Mouse (Mus musculus): ENCODE data around the gene Phrf1. TPM values are rescaled to one million over a fixed set of nuclear protein-coding genes. Genes with fewer than 3 reads are reported as not detected.

Phrf1 gene
- total and polyA plus RNA-seq, 3 experiments, result 10.2 to 32.1 (median 26.8) TPM

- WGBS, result 88% methylated on average over 18 of the region's 18 CpGs
- H3K4me1 ChIP-seq (ENCODE audit: control insufficient read depth, insufficient read depth, low read length), result no peaks in the 10 kb centered on the region
These were observed 22.2 kb upstream of the Phrf1 start for GRCm38 (mm10) chr7:141206182-141206937.

GRCm38 (mm10) chr7:141209526-141209925, 19.1 kb upstream of the Phrf1 start:
- intact Hi-C loops (cut with DNase I), result no loop called here

More at GRCm38 (mm10) chr7:141206182-141206937, 22.2 kb upstream of the Phrf1 start:
- no peak for DNase-seq
- no peaks in the 10 kb centered on the region for H3K27me3 ChIP-seq (ENCODE audit: control insufficient read depth, insufficient read depth, low read length)
- H3K36me3 ChIP-seq (ENCODE audit: control insufficient read depth, insufficient read depth, low read length), result no peaks in the 10 kb centered on the region
- H3K79me2 ChIP-seq (replicated peaks; ENCODE audit: control insufficient read depth, insufficient read depth, low read length), result no peaks in the 10 kb centered on the region
- no peak overlapping the region for H3K4me3 ChIP-seq
- intact Hi-C loops (cut with DNase I), result no loop called here
- TF ChIP-seq EP300 (IDR thresholded peaks at IDR 0.05; ENCODE audit: insufficient read depth, low read depth, low read length) (no peak), POLR2A (IDR thresholded peaks at IDR 0.05; ENCODE audit: insufficient read depth, low read depth, low read length) (no peak), CTCF (IDR thresholded peaks at IDR 0.05) (no peak)
- H3K27ac ChIP-seq, result no peak overlapping the region
- H3K9ac ChIP-seq (ENCODE audit: low read depth, low read length), result no peak overlapping the region

GRCm38 (mm10) chr7:141210137-141210536, 18.4 kb upstream of the Phrf1 start:
- no peak for DNase-seq

More at GRCm38 (mm10) chr7:141209526-141209925, 19.1 kb upstream of the Phrf1 start:
- no peak for TF ChIP-seq EP300 (IDR thresholded peaks at IDR 0.05; ENCODE audit: insufficient read depth, low read depth, low read length)
- TF ChIP-seq POLR2A (IDR thresholded peaks at IDR 0.05; ENCODE audit: insufficient read depth, low read depth, low read length), result no peak
- TF ChIP-seq CTCF (IDR thresholded peaks at IDR 0.05), result no peak
- no peaks in the 10 kb centered on the region for H3K36me3 ChIP-seq (ENCODE audit: control insufficient read depth, insufficient read depth, low read length)
- no peaks in the 10 kb centered on the region for H3K4me1 ChIP-seq (ENCODE audit: control insufficient read depth, insufficient read depth, low read length)
- H3K79me2 ChIP-seq (replicated peaks; ENCODE audit: control insufficient read depth, insufficient read depth, low read length), result no peaks in the 10 kb centered on the region
- H3K27me3 ChIP-seq (ENCODE audit: control insufficient read depth, insufficient read depth, low read length), result no peaks in the 10 kb centered on the region
- H3K4me3 ChIP-seq, result no peak overlapping the region
- no peak overlapping the region for H3K27ac ChIP-seq
- no peak for DNase-seq
- WGBS, result 79% methylated on average over 3 of the region's 3 CpGs
- no peak overlapping the region for H3K9ac ChIP-seq (ENCODE audit: low read depth, low read length)

GRCm38 (mm10) chr7:141210606-141211131, 17.9 kb upstream of the Phrf1 start:
- no peak for TF ChIP-seq CTCF (IDR thresholded peaks at IDR 0.05)
- TF ChIP-seq EP300 (IDR thresholded peaks at IDR 0.05; ENCODE audit: insufficient read depth, low read depth, low read length), result no peak
- Histone ChIP-seq H3K36me3 (ENCODE audit: control insufficient read depth, insufficient read depth, low read length) (no peaks in the 10 kb centered on the region), H3K79me2 (replicated peaks; ENCODE audit: control insufficient read depth, insufficient read depth, low read length) (no peaks in the 10 kb centered on the region), H3K9ac (ENCODE audit: low read depth, low read length) (no peak overlapping the region), H3K4me1 (ENCODE audit: control insufficient read depth, insufficient read depth, low read length) (no peaks in the 10 kb centered on the region), H3K27ac (no peak overlapping the region), H3K27me3 (ENCODE audit: control insufficient read depth, insufficient read depth, low read length) (no peaks in the 10 kb centered on the region), H3K4me3 (no peak overlapping the region)
- DNase-seq, result no peak
- intact Hi-C loops (cut with DNase I), result no loop called here
- 86% methylated on average over 14 of the region's 14 CpGs for WGBS

More at GRCm38 (mm10) chr7:141210137-141210536, 18.4 kb upstream of the Phrf1 start:
- WGBS, result 68% methylated on average over 12 of the region's 12 CpGs
- TF ChIP-seq EP300 (IDR thresholded peaks at IDR 0.05; ENCODE audit: insufficient read depth, low read depth, low read length) (no peak), CTCF (IDR thresholded peaks at IDR 0.05) (no peak), POLR2A (IDR thresholded peaks at IDR 0.05; ENCODE audit: insufficient read depth, low read depth, low read length) (no peak)
- H3K4me3 ChIP-seq, result no peak overlapping the region
- intact Hi-C loops (cut with DNase I), result no loop called here
- no peaks in the 10 kb centered on the region for H3K36me3 ChIP-seq (ENCODE audit: control insufficient read depth, insufficient read depth, low read length)
- no peak overlapping the region for H3K9ac ChIP-seq (ENCODE audit: low read depth, low read length)
- no peaks in the 10 kb centered on the region for H3K4me1 ChIP-seq (ENCODE audit: control insufficient read depth, insufficient read depth, low read length)
- no peak overlapping the region for H3K27ac ChIP-seq
- H3K27me3 ChIP-seq (ENCODE audit: control insufficient read depth, insufficient read depth, low read length), result no peaks in the 10 kb centered on the region
- H3K79me2 ChIP-seq (replicated peaks; ENCODE audit: control insufficient read depth, insufficient read depth, low read length), result no peaks in the 10 kb centered on the region

DNA sequence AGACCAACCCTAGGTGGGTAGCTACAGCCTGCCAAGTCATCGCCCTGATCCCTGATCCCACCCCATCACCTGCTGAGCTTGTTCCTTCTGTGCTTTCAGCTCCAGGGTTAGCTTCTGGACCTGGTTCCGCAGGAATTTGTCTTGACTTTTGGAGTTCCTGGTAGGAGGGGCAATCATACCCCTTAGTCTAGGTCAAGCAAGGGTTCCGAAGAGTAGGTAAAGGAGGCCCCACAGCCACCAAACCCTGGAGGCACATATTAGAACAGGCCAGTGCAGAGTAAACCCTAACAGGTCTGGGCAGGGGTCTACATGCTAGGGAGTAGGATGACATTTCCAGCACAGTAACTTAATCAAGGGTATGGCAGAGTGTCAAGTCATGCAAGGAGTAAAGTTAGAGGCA, 15.5 kb upstream of the Phrf1 start:
- no peak for DNase-seq
- intact Hi-C loops (cut with DNase I), result no loop called here
- no peak overlapping the region for H3K9ac ChIP-seq (ENCODE audit: low read depth, low read length)
- no peaks in the 10 kb centered on the region for H3K79me2 ChIP-seq (replicated peaks; ENCODE audit: control insufficient read depth, insufficient read depth, low read length)
- no peak overlapping the region for H3K4me3 ChIP-seq
- H3K36me3 ChIP-seq (ENCODE audit: control insufficient read depth, insufficient read depth, low read length), result no peaks in the 10 kb centered on the region
- 84% methylated on average over 3 of the region's 3 CpGs for WGBS
- no peaks in the 10 kb centered on the region for H3K27me3 ChIP-seq (ENCODE audit: control insufficient read depth, insufficient read depth, low read length)
- TF ChIP-seq POLR2A (IDR thresholded peaks at IDR 0.05; ENCODE audit: insufficient read depth, low read depth, low read length) (no peak), EP300 (IDR thresholded peaks at IDR 0.05; ENCODE audit: insufficient read depth, low read depth, low read length) (no peak), CTCF (IDR thresholded peaks at IDR 0.05) (no peak)
- H3K4me1 ChIP-seq (ENCODE audit: control insufficient read depth, insufficient read depth, low read length), result peaks cover 2% of the 10 kb centered on the region; the same call in 1 of the 2 replicates
- no peak overlapping the region for H3K27ac ChIP-seq

DNA sequence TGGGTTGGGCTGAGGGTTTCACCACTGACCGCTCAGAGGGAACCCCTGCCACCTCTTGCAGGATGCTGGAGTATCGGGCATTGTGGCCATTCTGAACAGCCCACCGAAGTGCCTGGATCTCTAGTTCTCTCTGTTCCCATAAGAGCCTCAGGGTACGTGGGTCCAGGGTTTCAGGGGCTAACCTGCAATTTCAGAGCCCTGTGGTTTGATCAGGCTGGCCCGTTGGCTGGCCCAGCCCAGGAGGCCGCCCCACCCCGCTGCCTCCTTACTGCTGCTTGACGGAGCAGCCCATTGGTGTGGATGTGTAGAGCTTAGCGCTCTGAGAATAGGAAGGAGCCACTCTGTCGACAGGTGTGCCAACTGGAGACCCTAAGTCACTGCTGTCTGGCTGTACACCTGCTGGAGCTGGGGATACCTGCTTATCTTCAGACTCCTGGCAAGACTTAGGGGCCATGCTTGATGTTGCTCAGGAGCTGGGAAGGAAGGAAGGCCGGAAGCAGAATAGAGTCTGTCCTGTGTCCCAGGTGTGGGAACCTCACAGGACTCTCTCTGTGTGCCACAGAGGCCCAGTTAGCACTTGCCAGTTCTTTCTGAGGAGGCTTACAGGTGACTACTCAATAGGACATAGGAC, 14.9 kb upstream of the Phrf1 start, which contains the start of gene Lmntd2:
Gene Lmntd2, minus strand, starts transcription at position 476 of the 631 bp plus-strand sequence.
- no peak for DNase-seq
- intact Hi-C loops (cut with DNase I), result no loop called here
- TF ChIP-seq CTCF (IDR thresholded peaks at IDR 0.05), result no peak
- TF ChIP-seq EP300 (IDR thresholded peaks at IDR 0.05; ENCODE audit: insufficient read depth, low read depth, low read length), result no peak
- TF ChIP-seq POLR2A (IDR thresholded peaks at IDR 0.05; ENCODE audit: insufficient read depth, low read depth, low read length), result no peak
- Histone ChIP-seq H3K4me3 (no peak within 1 kb of the TSS), H3K79me2 (replicated peaks; ENCODE audit: control insufficient read depth, insufficient read depth, low read length) (no peaks in the 10 kb centered on the region), H3K27me3 (ENCODE audit: control insufficient read depth, insufficient read depth, low read length) (no peaks in the 10 kb centered on the region), H3K36me3 (ENCODE audit: control insufficient read depth, insufficient read depth, low read length) (no peaks in the 10 kb centered on the region), H3K27ac (no peak within 1 kb of the TSS), H3K9ac (ENCODE audit: low read depth, low read length) (no peak within 1 kb of the TSS), H3K4me1 (ENCODE audit: control insufficient read depth, insufficient read depth, low read length) (peaks cover 2% of the 10 kb centered on the region; the same call in 1 of the 2 replicates)
- 90% methylated on average over 11 of the region's 11 CpGs for WGBS
